In genomic region chr9:63534371-63534780, GRCm38 (mm10) we compare ENCODE assay signal across 9 mouse cellular contexts.
A peak's percentile ranks its signal among the peaks of the same experiment; 100 is the strongest.
DNase-seq lines count a peak whose midpoint lies in the region; ATAC-seq and TF ChIP-seq lines count a peak whose summit lies in the region.
"Had no signal": no experiment of that assay in that cellular context is flagged by ENCODE, and none has a peak within 500 bp of the region (broad histone marks: within the 10 kb centered on the region; RNA-seq: fewer than 3 reads in every experiment).

No protein-coding gene starts in this region.

- WGBS in kidney, adult 2 months, result 48% methylated on average over 7 of the region's 7 CpGs
- 11% methylated on average over 7 of the region's 7 CpGs for WGBS in embryonic facial prominence, embryonic 11.5 days
- 18% methylated on average over 7 of the region's 7 CpGs for WGBS in hindbrain, postnatal 0 days
- WGBS in midbrain, embryonic 15.5 days, result 14% methylated on average over 7 of the region's 7 CpGs

- H3K4me3 ChIP-seq in kidney, adult 2 months (ENCODE audit: insufficient read depth, low read depth, low read length), result no peak overlapping the region
- H3K4me3 ChIP-seq in embryonic facial prominence, embryonic 11.5 days (ENCODE audit: low read depth, low read length), result no peak overlapping the region
- no peak overlapping the region for H3K4me3 ChIP-seq in hindbrain, postnatal 0 days (ENCODE audit: low read length)
- no peak overlapping the region for H3K4me3 ChIP-seq in midbrain, embryonic 15.5 days
- H3K4me3 ChIP-seq: limb, embryonic 15.5 days had no signal

- no peak for ATAC-seq in embryonic facial prominence, embryonic 11.5 days (replicated peaks; ENCODE audit: insufficient number of reproducible peaks, low FRiP score, low TSS enrichment, low read depth)
- ATAC-seq in hindbrain, postnatal 0 days, result no peak
- no peak for ATAC-seq in midbrain, embryonic 15.5 days (replicated peaks)

- no peaks in the 10 kb centered on the region for H3K9me3 ChIP-seq in embryonic facial prominence, embryonic 11.5 days (replicated peaks; ENCODE audit: control insufficient read depth, low read length)
- H3K9me3 ChIP-seq in hindbrain, postnatal 0 days (ENCODE audit: low read length), result no peaks in the 10 kb centered on the region
- no peaks in the 10 kb centered on the region for H3K9me3 ChIP-seq in midbrain, embryonic 15.5 days
- H3K9me3 ChIP-seq: limb, embryonic 15.5 days had no signal

- no peaks in the 10 kb centered on the region for H3K27me3 ChIP-seq in kidney, adult 2 months (replicated peaks; ENCODE audit: control insufficient read depth, insufficient read depth, low read length)
- H3K27me3 ChIP-seq in embryonic facial prominence, embryonic 11.5 days (ENCODE audit: control insufficient read depth, insufficient read depth, low read length), result no peaks in the 10 kb centered on the region
- H3K27me3 ChIP-seq in hindbrain, postnatal 0 days (ENCODE audit: insufficient read depth, low read length), result 0 out of 2 replicates have a peak, but pooled peaks cover 7% of the 10 kb centered on the region
- no peaks in the 10 kb centered on the region for H3K27me3 ChIP-seq in midbrain, embryonic 15.5 days (replicated peaks)

- no peak overlapping the region for H3K9ac ChIP-seq in embryonic facial prominence, embryonic 11.5 days (replicated peaks; ENCODE audit: low read length)
- H3K9ac ChIP-seq in hindbrain, postnatal 0 days (replicated peaks; ENCODE audit: low read length), result no peak overlapping the region
- no peak overlapping the region for H3K9ac ChIP-seq in midbrain, embryonic 15.5 days
- H3K9ac ChIP-seq: limb, embryonic 15.5 days had no signal

- peak; percentile 21 for DNase-seq in kidney, adult 2 months
- no peak for DNase-seq in kidney, adult 18-20 months
- DNase-seq in embryonic facial prominence, embryonic 11.5 days (ENCODE audit: low spot score), result peak; percentile 34
- DNase-seq in hindbrain, postnatal 0 days (ENCODE audit: low spot score), result no peak
- no peak for DNase-seq in frontal cortex, postnatal 10 days (ENCODE audit: low spot score in 2 of 2)
- DNase-seq in thymus, postnatal 10 days (ENCODE audit: low spot score in 2 of 2), result no peak
- DNase-seq in frontal cortex, adult 2 months (ENCODE audit: extremely low spot score in 1 of 2, low spot score in 1 of 2), result no peak

- no peaks in the 10 kb centered on the region for H3K36me3 ChIP-seq in kidney, adult 2 months (ENCODE audit: control insufficient read depth, insufficient read depth, low read length)
- H3K36me3 ChIP-seq in embryonic facial prominence, embryonic 11.5 days (replicated peaks; ENCODE audit: control insufficient read depth, insufficient read depth, low read depth, low read length), result no peaks in the 10 kb centered on the region
- no peaks in the 10 kb centered on the region for H3K36me3 ChIP-seq in hindbrain, postnatal 0 days (ENCODE audit: insufficient read depth, low read length)
- no peaks in the 10 kb centered on the region for H3K36me3 ChIP-seq in midbrain, embryonic 15.5 days (replicated peaks)
- H3K36me3 ChIP-seq: limb, embryonic 15.5 days had no signal

- H3K27ac ChIP-seq in kidney, adult 2 months (ENCODE audit: insufficient read depth, low read depth, low read length), result no peak overlapping the region
- H3K27ac ChIP-seq in embryonic facial prominence, embryonic 11.5 days (replicated peaks; ENCODE audit: low read depth, low read length), result no peak overlapping the region
- H3K27ac ChIP-seq in hindbrain, postnatal 0 days, result peak overlapping the region; percentile 28; the same call in 1 of the 2 replicates
- peak overlapping the region; percentile 61 for H3K27ac ChIP-seq in midbrain, embryonic 15.5 days
- H3K27ac ChIP-seq: limb, embryonic 15.5 days had no signal

- no peak for TF ChIP-seq POLR2A in kidney, adult 2 months (IDR thresholded peaks at IDR 0.05; ENCODE audit: low read depth, low read length)

- TF ChIP-seq CTCF in kidney, adult 2 months (conservative IDR thresholded peaks at IDR 0.05; ENCODE audit: insufficient read depth, insufficient read length, low read depth, low read length), result no peak
- no peak for TF ChIP-seq CTCF in hindbrain, postnatal 0 days (IDR thresholded peaks at IDR 0.05; ENCODE audit: low read depth)

- peaks cover 6% of the 10 kb centered on the region; the same call in 1 of the 2 replicates for H3K4me1 ChIP-seq in kidney, adult 2 months (ENCODE audit: control insufficient read depth, insufficient read depth, low read length)
- H3K4me1 ChIP-seq in embryonic facial prominence, embryonic 11.5 days (ENCODE audit: control insufficient read depth, insufficient read depth, low read length), result no peaks in the 10 kb centered on the region
- H3K4me1 ChIP-seq in hindbrain, postnatal 0 days (ENCODE audit: insufficient read depth, low read length), result 0 out of 2 replicates have a peak, but pooled peaks cover 13% of the 10 kb centered on the region
- H3K4me1 ChIP-seq in midbrain, embryonic 15.5 days, result peaks cover 24% of the 10 kb centered on the region

- H3K4me2 ChIP-seq in embryonic facial prominence, embryonic 11.5 days (ENCODE audit: low read depth, low read length), result no peak overlapping the region
- H3K4me2 ChIP-seq in hindbrain, postnatal 0 days (ENCODE audit: low read depth, low read length), result no peak overlapping the region
- H3K4me2 ChIP-seq in midbrain, embryonic 15.5 days, result no peak overlapping the region
- H3K4me2 ChIP-seq: limb, embryonic 15.5 days had no signal

Comparison
In these comparisons a context has a peak if more than half of its experiments do, and no peak if none do; other contexts are left out.
1. DNase-seq: peak in kidney, adult 2 months (single experiment) and embryonic facial prominence, embryonic 11.5 days (single experiment); none in kidney, adult 18-20 months (single experiment), hindbrain, postnatal 0 days (single experiment), frontal cortex, postnatal 10 days (0 of 2), thymus, postnatal 10 days (0 of 2) and frontal cortex, adult 2 months (0 of 2).
2. H3K27ac ChIP-seq: peak in hindbrain, postnatal 0 days (single experiment) and midbrain, embryonic 15.5 days (single experiment); none in kidney, adult 2 months (single experiment) and embryonic facial prominence, embryonic 11.5 days (single experiment).